In genomic region chr13:118403544-118403943, GRCm38 (mm10) we compare ENCODE assay signal across 9 mouse cellular contexts. TPM values are rescaled to one million over a fixed set of nuclear protein-coding genes. Genes with fewer than 3 reads are reported as not detected.
DNase-seq lines count a peak whose midpoint lies in the region; ATAC-seq lines count a peak whose summit lies in the region.
"Had no signal": no experiment of that assay in that cellular context is flagged by ENCODE, and none has a peak within 500 bp of the region (broad histone marks: within the 10 kb centered on the region; RNA-seq: fewer than 3 reads in every experiment).

No protein-coding gene starts in this region.

- no peaks in the 10 kb centered on the region for H3K36me3 ChIP-seq in hindbrain, embryonic 14.5 days (replicated peaks; ENCODE audit: control insufficient read depth, insufficient read depth)
- H3K36me3 ChIP-seq in hindbrain, embryonic 12.5 days: no peaks in the 10 kb centered on the region

- H3K27me3 ChIP-seq in hindbrain, embryonic 14.5 days (ENCODE audit: control insufficient read depth, insufficient read depth, low read length): no peaks in the 10 kb centered on the region
- 0 out of 2 replicates have a peak, but pooled peaks cover 2% of the 10 kb centered on the region for H3K27me3 ChIP-seq in hindbrain, embryonic 12.5 days

- peak; percentile 92 for DNase-seq in hindbrain, embryonic 14.5 days (ENCODE audit: low spot score)
- DNase-seq in A20 (ENCODE audit: low read depth, low spot score): peak; percentile 60
- peak; percentile 78 for DNase-seq in adipocyte (ENCODE audit: low spot score)
- peak; percentile 72 for DNase-seq in hindlimb bud, embryonic 11.5 days (ENCODE audit: extremely low spot score, low read depth, low spot score)
- no peak for DNase-seq in right cerebral cortex, adult 18-20 months
- no peak for DNase-seq in adrenal gland, adult 8-10 months
- DNase-seq in kidney, postnatal 4 days: no peak

- ATAC-seq in hindbrain, embryonic 14.5 days (ENCODE audit: low FRiP score): 0 out of 2 replicates have a peak, but pooled peaks have one; percentile 59
- ATAC-seq in hindbrain, embryonic 12.5 days (ENCODE audit: low FRiP score): no peak

- H3K4me3 ChIP-seq in hindbrain, embryonic 14.5 days (replicated peaks; ENCODE audit: low read length): no peak overlapping the region
- H3K4me3 ChIP-seq in hindbrain, embryonic 12.5 days: no peak overlapping the region

- no peak overlapping the region for H3K27ac ChIP-seq in hindbrain, embryonic 14.5 days
- H3K27ac ChIP-seq in hindbrain, embryonic 12.5 days: no peak overlapping the region

- H3K4me1 ChIP-seq in hindbrain, embryonic 14.5 days (replicated peaks; ENCODE audit: control insufficient read depth, insufficient read depth, low read length): no peaks in the 10 kb centered on the region
- no peaks in the 10 kb centered on the region for H3K4me1 ChIP-seq in hindbrain, embryonic 12.5 days

- no peaks in the 10 kb centered on the region for H3K9me3 ChIP-seq in hindbrain, embryonic 14.5 days (ENCODE audit: control insufficient read depth, low read length)
- no peaks in the 10 kb centered on the region for H3K9me3 ChIP-seq in hindbrain, embryonic 12.5 days (replicated peaks)

- no peak overlapping the region for H3K4me2 ChIP-seq in hindbrain, embryonic 14.5 days (replicated peaks)
- no peak overlapping the region for H3K4me2 ChIP-seq in hindbrain, embryonic 12.5 days (replicated peaks)

- no peak overlapping the region for H3K9ac ChIP-seq in hindbrain, embryonic 14.5 days
- no peak overlapping the region for H3K9ac ChIP-seq in hindbrain, embryonic 12.5 days

RNA-seq across cellular contexts. Expression of gene Mrps30, which starts 16.5 kb away (rescaled TPM):
- 25.7 and 27.1 TPM in 2 replicates for polyA plus RNA-seq in hindbrain, embryonic 14.5 days (2014; fragmentation: Nextera tagmentation; extraction: Ambion mirVana)
- polyA plus RNA-seq in hindbrain, embryonic 12.5 days (2016; fragmentation: Nextera tagmentation; extraction: Ambion mirVana): 29.9 and 31.3 TPM in 2 replicates
- 10 to 100 TPM; 24.2 to 28.8 (median 26.5) TPM for total RNA-seq in adrenal gland, adult 8-10 months (2022)

RNA-seq across cellular contexts. Expression of gene B430218F22Rik, which starts 17.1 kb away (rescaled TPM):
- 0.64 and 0.76 TPM in 2 replicates for polyA plus RNA-seq in hindbrain, embryonic 14.5 days (2014; fragmentation: Nextera tagmentation; extraction: Ambion mirVana)
- 1.6 and 1.9 TPM in 2 replicates for polyA plus RNA-seq in hindbrain, embryonic 12.5 days (2016; fragmentation: Nextera tagmentation; extraction: Ambion mirVana)
- total RNA-seq in adrenal gland, adult 8-10 months (2022): under 1 TPM in 2 of 4 experiments, not detected in 2; 0.26 to 0.31 TPM
- total RNA-seq: heart, postnatal 10 days had no signal

Comparison
In these comparisons a context has a peak if more than half of its experiments do, and no peak if none do; other contexts are left out.
1. DNase-seq: peak in hindbrain, embryonic 14.5 days (single experiment), A20 (single experiment), adipocyte (single experiment) and hindlimb bud, embryonic 11.5 days (single experiment); none in right cerebral cortex, adult 18-20 months (single experiment), adrenal gland, adult 8-10 months (single experiment) and kidney, postnatal 4 days (0 of 2).